Mouse (Mus musculus) heart, embryonic 15.5 days (tissue): Measurements from ENCODE around the gene Slc16a5. TPM values are rescaled to one million over a fixed set of nuclear protein-coding genes. Genes with fewer than 3 reads are reported as not detected.

Experiments used
- ATAC-seq: fragments of 200-750 bp; cut with Nextera tagmentation; replicated peaks from 2 replicates; pipeline ENCODE4 v1.8.0; 2017; ENCODE audit warnings: low read depth, moderate TSS enrichment; ENCODE audit not compliant: insufficient number of reproducible peaks, insufficient read depth, low FRiP score
- H3K27ac ChIP-seq: fragments of 300-500 bp; sonication (generic); 2 replicates; pipeline ENCODE4 v1.5.1; 2015; ENCODE audit warnings: mild to moderate bottlenecking, inconsistent platforms
- H3K27me3 ChIP-seq: fragments of 300-500 bp; sonication (generic); 2 replicates; pipeline ENCODE4 v1.6.1; 2015; ENCODE audit warnings: inconsistent platforms
- H3K36me3 ChIP-seq: fragments of 300-500 bp; sonication (generic); 2 replicates; pipeline ENCODE4 v1.6.1; 2015; ENCODE audit warnings: mild to moderate bottlenecking, inconsistent platforms
- H3K4me1 ChIP-seq: fragments of 300-500 bp; sonication (generic); replicated peaks from 2 replicates; pipeline ENCODE4 v1.6.1; 2015; ENCODE audit warnings: inconsistent platforms
- H3K4me2 ChIP-seq: fragments of 300-500 bp; sonication (generic); 2 replicates; pipeline ENCODE4 v1.6.1; 2015; ENCODE audit warnings: inconsistent platforms, mild to moderate bottlenecking, moderate library complexity
- H3K4me3 ChIP-seq: fragments of 300-500 bp; sonication (generic); 2 replicates; pipeline ENCODE4 v1.5.1; 2015; ENCODE audit warnings: mild to moderate bottlenecking, inconsistent platforms
- H3K9ac ChIP-seq: fragments of 300-500 bp; sonication (generic); 2 replicates; pipeline ENCODE4 v1.6.1; 2015; ENCODE audit warnings: mild to moderate bottlenecking, inconsistent platforms
- H3K9me3 ChIP-seq: fragments of 300-500 bp; sonication (generic); replicated peaks from 2 replicates; pipeline ENCODE4 v1.6.1; 2016; ENCODE audit warnings: inconsistent platforms
- WGBS: fragments of 180-500 bp; shearing (Covaris S2); methylation state at CpG from one replicate; pipeline ENCODE4 v1.1.7; 2015; ENCODE audit warnings: mixed read lengths; 5-methylcytosine and 5-hydroxymethylcytosine counted together
- polyA plus RNA-seq: library from polyadenylated mRNA; unstranded; fragments of >200 nt; fragmentation: Nextera tagmentation; extraction: Ambion mirVana; gene quantifications from 2 replicates; pipeline ENCODE4 v1.2.1, GENCODE M21; 2015

The Slc16a5 gene
- polyA plus RNA-seq, 1 experiment from 2014 or later = 0.57 TPM

DNA sequence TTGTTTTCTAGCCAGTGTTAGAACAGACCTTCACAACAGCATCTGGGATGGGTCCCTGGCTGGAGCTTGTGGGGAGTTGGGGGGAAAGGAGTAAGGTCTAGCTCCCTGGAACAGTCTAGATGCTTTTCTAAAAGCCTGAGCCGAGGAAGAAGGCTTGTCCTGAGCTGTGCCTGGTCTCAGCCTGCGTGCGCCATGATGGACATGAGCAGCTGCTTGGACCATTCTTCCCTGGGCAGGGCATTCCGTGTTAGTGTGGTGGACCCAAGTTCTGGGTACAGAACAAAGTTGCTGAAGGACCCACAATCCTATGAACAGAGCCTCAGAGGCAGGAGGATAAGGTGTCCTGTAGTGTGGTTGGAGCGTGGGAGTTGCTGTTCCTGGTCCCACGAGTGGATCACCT, 31.7 kb upstream of the Slc16a5 start:
- peaks cover 15% of the 10 kb centered on the region for H3K4me1 ChIP-seq
- H3K9ac ChIP-seq = no peak overlapping the region
- H3K4me3 ChIP-seq = no peak overlapping the region
- no peaks in the 10 kb centered on the region for H3K9me3 ChIP-seq
- 94% methylated on average over 6 of the region's 6 CpGs for WGBS
- H3K4me2 ChIP-seq = no peak overlapping the region
- peaks cover 48% of the 10 kb centered on the region for H3K36me3 ChIP-seq
- H3K27ac ChIP-seq = no peak overlapping the region
- ATAC-seq = no peak
- H3K27me3 ChIP-seq = no peaks in the 10 kb centered on the region

DNA sequence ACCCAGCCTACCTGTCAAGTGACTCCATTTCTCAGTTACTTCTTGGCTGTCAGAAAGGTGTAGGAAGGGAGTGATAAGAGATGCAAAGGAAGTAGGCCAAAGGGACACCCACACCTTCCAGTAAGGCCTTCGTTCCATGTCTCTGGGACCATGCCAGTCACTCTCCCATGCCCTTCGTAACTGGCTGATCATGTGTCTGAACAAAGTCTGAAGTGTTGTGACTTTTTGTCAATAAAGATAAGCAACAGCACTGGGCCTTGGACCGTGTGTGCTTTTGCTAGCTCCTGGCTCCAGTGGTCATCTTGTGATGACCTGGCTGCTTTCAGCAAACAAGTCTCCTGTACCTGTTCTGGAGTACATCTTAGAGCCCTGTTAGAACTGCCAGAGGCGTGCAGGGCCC, 29.5 kb upstream of the Slc16a5 start:
- Histone ChIP-seq H3K27ac (no peak overlapping the region), H3K4me1 (peaks cover 16% of the 10 kb centered on the region), H3K9ac (no peak overlapping the region), H3K9me3 (no peaks in the 10 kb centered on the region), H3K36me3 (peaks cover 36% of the 10 kb centered on the region), H3K4me2 (no peak overlapping the region), H3K4me3 (no peak overlapping the region), H3K27me3 (no peaks in the 10 kb centered on the region)
- 74% methylated on average over 4 of the region's 4 CpGs for WGBS
- no peak for ATAC-seq

DNA sequence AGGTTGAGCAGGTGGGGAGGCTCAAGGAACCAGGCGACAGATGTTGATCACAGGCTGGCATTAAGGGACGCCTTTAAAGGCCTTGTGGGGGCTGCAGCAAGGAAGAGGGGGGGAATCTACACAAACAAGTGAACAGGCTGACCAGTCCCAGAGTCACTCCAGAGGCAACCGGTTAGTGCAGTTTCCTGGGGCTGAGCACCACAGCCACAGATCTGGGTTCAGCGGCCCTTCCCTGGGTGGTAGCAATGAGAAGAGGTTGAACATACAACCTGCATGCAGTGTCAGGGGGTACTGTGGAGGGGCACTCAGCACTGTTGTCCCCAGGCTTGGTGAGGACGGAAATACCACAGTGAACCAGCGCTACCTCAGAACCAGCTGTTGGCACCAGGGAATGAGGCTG, 28.9 kb upstream of the Slc16a5 start:
- H3K27me3 ChIP-seq = no peaks in the 10 kb centered on the region
- H3K9me3 ChIP-seq = no peaks in the 10 kb centered on the region
- no peak overlapping the region for H3K4me2 ChIP-seq
- no peak overlapping the region for H3K4me3 ChIP-seq
- H3K36me3 ChIP-seq = peaks cover 36% of the 10 kb centered on the region
- no peak for ATAC-seq
- H3K9ac ChIP-seq = no peak overlapping the region
- peaks cover 13% of the 10 kb centered on the region for H3K4me1 ChIP-seq
- WGBS = 78% methylated on average over 6 of the region's 6 CpGs
- H3K27ac ChIP-seq = no peak overlapping the region

DNA sequence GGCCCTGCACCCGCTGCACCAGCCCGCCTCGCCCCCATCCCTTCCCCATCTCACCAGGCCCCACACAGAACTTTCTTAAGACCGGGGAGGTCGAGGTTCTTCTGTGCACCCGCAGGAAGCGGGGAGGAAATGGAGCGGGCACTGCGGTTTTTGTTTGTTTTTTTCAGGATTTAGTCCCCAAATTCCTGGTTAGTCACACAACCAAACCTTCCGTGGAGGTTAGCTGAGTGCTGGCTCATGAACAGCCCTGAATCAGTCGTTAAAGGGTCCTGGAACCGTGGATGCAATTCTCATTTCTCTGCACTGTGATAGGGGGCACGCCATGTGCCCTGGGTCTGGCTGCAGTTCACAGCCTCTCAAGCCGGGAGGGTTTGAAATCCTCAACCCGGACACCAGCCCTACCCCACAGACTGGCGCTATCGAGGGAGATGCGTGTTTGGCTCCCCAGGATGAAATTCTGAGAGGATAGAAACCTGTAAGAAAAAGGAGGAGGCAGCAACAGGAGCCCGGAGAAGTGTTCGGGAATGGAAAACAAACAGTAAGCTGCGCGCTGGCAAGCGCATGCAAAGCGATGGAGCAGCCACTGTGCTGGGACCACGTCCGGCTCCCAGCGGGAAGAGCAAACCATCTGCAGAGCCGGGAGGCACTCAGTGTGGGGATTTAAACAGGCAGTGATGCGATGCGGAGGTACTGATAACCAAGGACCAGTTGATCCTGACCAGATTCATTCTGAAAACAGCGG, 26.5 kb upstream of the Slc16a5 start:
- H3K4me3 ChIP-seq = peak overlapping the region; percentile 45
- H3K27ac ChIP-seq = no peak overlapping the region
- H3K4me2 ChIP-seq = peak overlapping the region; percentile 75
- no peaks in the 10 kb centered on the region for H3K27me3 ChIP-seq
- H3K9ac ChIP-seq = peak overlapping the region; percentile 61
- peaks cover 13% of the 10 kb centered on the region for H3K4me1 ChIP-seq
- peaks cover 19% of the 10 kb centered on the region for H3K36me3 ChIP-seq
- H3K9me3 ChIP-seq = no peaks in the 10 kb centered on the region
- ATAC-seq = 0 out of 2 replicates have a peak, but pooled peaks have one; percentile 47
- 9% methylated on average over 31 of the region's 31 CpGs for WGBS

DNA sequence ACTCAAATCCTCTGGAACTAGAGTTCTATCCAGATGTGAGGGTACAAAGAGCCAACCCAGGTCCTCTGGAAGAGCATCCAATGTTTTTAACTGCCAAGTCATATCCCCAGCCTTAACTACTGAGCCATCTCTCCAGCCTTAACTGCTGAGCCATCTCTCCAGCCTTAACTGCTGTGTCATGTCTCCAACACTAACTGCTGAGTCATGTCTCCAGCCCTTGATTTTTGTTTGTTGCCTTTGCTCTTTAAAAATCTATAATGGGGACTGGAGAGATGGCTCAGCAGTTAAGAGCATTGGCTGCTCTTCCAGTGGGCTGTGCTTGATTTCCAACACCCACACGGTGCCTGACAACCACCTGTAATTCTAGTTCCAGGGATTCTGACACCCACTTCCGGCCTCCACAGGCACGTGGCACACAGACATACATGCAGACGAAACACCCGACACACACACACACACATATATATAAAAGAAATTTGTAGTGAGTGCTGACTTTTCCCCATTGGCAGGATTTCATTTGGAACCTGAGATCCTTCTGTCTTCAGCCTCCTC, 24.6 kb upstream of the Slc16a5 start:
- no peaks in the 10 kb centered on the region for H3K27me3 ChIP-seq

DNA sequence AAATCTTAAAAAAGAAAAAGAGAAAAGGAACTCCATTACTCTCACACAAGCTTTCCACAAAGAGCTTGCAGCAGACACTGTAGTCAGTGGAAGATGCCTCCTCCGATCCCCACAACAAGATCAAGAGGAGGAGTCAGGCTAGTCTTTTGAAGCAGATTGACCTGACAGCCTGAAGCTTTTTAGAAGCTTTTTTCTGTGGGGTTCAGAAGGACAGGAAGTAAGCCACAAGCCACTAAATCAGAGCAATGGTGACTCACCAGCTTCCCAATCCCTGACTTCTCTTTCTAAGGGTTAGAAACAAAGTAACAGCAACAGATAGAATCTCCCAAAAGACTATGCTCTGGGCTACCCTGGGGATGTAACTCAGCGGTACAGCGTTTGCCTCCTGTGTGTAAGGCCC, 22.9 kb upstream of the Slc16a5 start:
- H3K36me3 ChIP-seq = no peaks in the 10 kb centered on the region
- WGBS = 75% methylated on average over 3 of the region's 3 CpGs
- peaks cover 13% of the 10 kb centered on the region for H3K4me1 ChIP-seq
- H3K27me3 ChIP-seq = no peaks in the 10 kb centered on the region
- no peak overlapping the region for H3K27ac ChIP-seq
- no peak overlapping the region for H3K4me3 ChIP-seq
- H3K9ac ChIP-seq = no peak overlapping the region
- no peak for ATAC-seq
- H3K9me3 ChIP-seq = no peaks in the 10 kb centered on the region
- no peak overlapping the region for H3K4me2 ChIP-seq

More for the DNA sequence above, 24.6 kb upstream of the Slc16a5 start:
- Histone ChIP-seq H3K4me2 (no peak overlapping the region), H3K9me3 (no peaks in the 10 kb centered on the region), H3K4me3 (no peak overlapping the region), H3K27ac (no peak overlapping the region), H3K9ac (no peak overlapping the region), H3K4me1 (peaks cover 13% of the 10 kb centered on the region), H3K36me3 (0 out of 2 replicates have a peak, but pooled peaks cover 3% of the 10 kb centered on the region)
- no peak for ATAC-seq
- 65% methylated on average over 5 of the region's 5 CpGs for WGBS

DNA sequence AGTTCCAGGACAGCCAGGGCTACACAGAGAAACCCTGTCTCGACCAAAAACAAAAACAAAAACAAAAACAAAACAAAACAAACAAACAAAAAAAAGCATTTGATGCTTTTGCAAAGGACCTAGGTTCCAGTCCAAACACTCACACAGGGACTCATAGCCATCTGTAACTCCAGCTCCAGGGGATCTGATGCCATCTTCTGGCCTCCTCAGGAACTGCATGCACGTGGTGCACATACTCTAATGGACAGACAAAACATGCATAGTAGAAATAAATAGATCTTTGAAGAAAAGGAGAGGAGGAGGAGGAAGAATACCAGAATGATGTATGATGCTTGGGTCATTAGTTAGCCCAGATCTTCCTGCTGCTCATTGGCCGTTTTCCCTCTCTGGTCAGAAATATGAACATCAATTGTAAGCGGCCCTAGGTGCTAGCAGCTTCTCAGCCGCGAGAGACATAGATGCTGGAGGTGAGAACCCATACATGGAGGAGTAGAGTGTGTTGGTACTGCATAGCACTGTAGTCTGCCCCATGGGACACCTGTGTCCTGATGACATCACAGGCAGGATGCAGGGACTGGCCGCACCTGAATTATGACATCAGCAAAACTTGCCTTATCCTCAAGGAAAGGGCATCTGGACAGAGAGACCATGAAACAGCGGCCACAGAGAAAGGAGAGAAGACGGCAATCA, 22.2 kb upstream of the Slc16a5 start, which contains the start of gene Trim80:
TSS of gene Trim80 (plus strand) at position 640 of the 690 bp plus-strand sequence.
- Histone ChIP-seq H3K4me3 (no peak within 1 kb of the TSS), H3K9ac (no peak within 1 kb of the TSS), H3K27ac (no peak within 1 kb of the TSS), H3K27me3 (peaks cover 3% of the 10 kb centered on the region; the same call in 1 of the 2 replicates), H3K36me3 (no peaks in the 10 kb centered on the region), H3K4me1 (peaks cover 13% of the 10 kb centered on the region), H3K4me2 (no peak within 1 kb of the TSS), H3K9me3 (no peaks in the 10 kb centered on the region)
- ATAC-seq = no peak
- 91% methylated on average over 9 of the region's 9 CpGs for WGBS

DNA sequence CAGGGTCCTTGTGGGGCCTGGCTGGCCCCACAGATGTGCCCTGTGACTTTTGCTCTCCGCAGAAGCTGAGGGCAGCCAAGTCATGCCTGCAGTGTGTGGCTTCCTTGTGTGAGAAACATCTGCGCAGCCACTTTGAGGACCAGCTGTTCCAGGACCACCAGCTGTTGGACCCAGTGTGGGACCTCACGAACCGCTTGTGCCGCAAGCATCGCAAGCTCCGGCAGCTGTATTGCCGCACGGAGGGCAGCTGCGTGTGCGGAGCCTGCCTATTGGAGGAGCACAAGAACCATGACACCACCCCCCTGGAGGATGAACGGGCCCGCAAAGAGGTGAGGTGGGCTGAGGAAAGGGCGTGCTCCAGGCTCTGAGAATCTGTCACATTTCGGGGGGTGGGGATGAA, 20.9 kb upstream of the Slc16a5 start:
- WGBS = 52% methylated on average over 15 of the region's 15 CpGs
- Histone ChIP-seq H3K27ac (no peak overlapping the region), H3K4me2 (no peak overlapping the region), H3K36me3 (no peaks in the 10 kb centered on the region), H3K9me3 (no peaks in the 10 kb centered on the region), H3K27me3 (peaks cover 3% of the 10 kb centered on the region; the same call in 1 of the 2 replicates), H3K9ac (no peak overlapping the region), H3K4me3 (no peak overlapping the region), H3K4me1 (peaks cover 4% of the 10 kb centered on the region)
- ATAC-seq = no peak

DNA sequence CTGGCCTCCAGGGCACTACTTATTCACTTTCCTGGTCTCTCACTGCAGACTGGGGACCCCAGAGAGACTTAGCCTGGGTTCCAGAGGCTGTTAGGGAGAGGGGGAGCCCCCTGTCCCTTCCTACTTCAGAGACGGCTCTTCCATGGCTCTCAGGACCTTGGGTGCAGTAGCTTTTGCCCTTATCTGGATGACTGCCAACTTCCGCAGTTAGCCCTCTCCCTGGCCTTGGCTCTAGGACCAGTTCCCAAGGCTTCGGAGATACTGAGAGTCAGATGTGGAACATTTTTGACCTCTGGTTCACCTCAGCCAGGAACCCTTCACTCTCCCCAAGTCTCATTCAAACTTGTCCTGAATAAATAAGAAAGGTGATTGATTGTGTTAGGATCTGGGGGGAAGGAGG, 15.4 kb upstream of the Slc16a5 start:
- no peaks in the 10 kb centered on the region for H3K9me3 ChIP-seq
- H3K9ac ChIP-seq = peak overlapping the region; percentile 26; the same call in 1 of the 2 replicates
- H3K4me1 ChIP-seq = peaks cover 27% of the 10 kb centered on the region
- peaks cover 3% of the 10 kb centered on the region; the same call in 1 of the 2 replicates for H3K27me3 ChIP-seq
- H3K27ac ChIP-seq = peak overlapping the region; percentile 69
- ATAC-seq = peak; percentile 41; the same call in 1 of the 2 replicates
- H3K4me3 ChIP-seq = no peak overlapping the region
- H3K36me3 ChIP-seq = no peaks in the 10 kb centered on the region
- H3K4me2 ChIP-seq = no peak overlapping the region
- 13% methylated on average over 3 of the region's 3 CpGs for WGBS

DNA sequence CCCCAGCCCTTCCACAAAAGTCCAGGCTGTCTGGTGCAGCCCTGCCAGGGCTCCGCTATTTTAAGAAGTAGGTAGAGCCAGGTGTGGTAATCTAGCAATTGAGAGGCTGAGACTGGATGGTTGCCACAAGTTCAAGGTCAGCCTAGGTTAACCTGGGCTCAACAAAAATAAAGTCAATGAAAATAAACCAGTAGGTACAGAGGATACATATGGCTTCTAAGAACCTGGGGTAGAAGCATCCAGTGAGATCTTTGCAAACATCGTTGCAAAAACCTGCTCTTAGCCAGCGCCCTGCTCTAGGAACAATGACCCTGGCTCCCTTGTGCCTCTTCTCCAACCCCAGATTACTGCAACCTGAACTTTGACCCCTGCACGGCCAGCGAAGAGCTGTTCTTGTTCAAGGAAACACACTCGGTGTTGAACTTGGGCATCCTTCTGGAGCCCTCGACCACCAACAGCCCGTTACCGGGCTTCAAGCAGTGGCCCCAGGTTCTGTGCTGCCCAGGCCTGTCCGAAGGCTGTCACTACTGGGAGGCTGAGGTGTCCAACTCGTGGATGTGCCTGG, 14.9 kb upstream of the Slc16a5 start:
- no peak overlapping the region for H3K9ac ChIP-seq
- H3K9me3 ChIP-seq = no peaks in the 10 kb centered on the region
- no peaks in the 10 kb centered on the region for H3K36me3 ChIP-seq
- no peak overlapping the region for H3K4me3 ChIP-seq
- H3K4me1 ChIP-seq = peaks cover 27% of the 10 kb centered on the region
- peak; percentile 9; the same call in 1 of the 2 replicates for ATAC-seq
- peaks cover 3% of the 10 kb centered on the region; the same call in 1 of the 2 replicates for H3K27me3 ChIP-seq
- 80% methylated on average over 11 of the region's 11 CpGs for WGBS
- no peak overlapping the region for H3K4me2 ChIP-seq
- peak overlapping the region; percentile 69 for H3K27ac ChIP-seq

DNA sequence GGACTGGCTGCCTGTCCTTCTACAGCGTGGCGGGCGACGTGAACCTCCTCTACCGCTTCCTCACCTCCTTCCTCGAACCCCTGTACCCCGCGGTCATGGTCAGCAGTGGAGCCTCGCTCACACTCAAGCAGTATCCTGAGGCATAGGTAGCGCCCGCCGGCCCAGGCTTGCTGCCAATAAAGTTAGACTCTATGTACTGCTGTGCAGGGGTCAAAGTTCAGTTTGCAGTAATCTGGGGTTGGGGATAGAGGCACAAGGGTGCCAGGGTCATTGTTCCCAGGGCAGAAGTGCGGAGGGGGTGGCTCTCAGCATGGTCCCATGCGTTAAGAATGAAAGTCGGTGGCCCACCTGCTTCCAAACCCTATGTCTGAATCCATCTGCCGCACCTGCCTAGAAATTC, 14.2 kb upstream of the Slc16a5 start:
- ATAC-seq = no peak
- WGBS = 89% methylated on average over 16 of the region's 16 CpGs
- H3K4me2 ChIP-seq = no peak overlapping the region

More for the DNA sequence above, 14.2 kb upstream of the Slc16a5 start:
- Histone ChIP-seq H3K9ac (no peak overlapping the region), H3K27me3 (peaks cover 3% of the 10 kb centered on the region; the same call in 1 of the 2 replicates), H3K9me3 (no peaks in the 10 kb centered on the region), H3K36me3 (no peaks in the 10 kb centered on the region), H3K27ac (no peak overlapping the region), H3K4me3 (no peak overlapping the region), H3K4me1 (peaks cover 27% of the 10 kb centered on the region)
